Mouse (Mus musculus) ZHBTc4 (cell line): ENCODE results near the gene Lime1.

Experiments
- DNase-seq: peaks from one replicate; pipeline ENCODE4 v3.0.0-alpha.2; 2011; ENCODE audit warnings: low read depth, low spot score

The Lime1 gene

DNA sequence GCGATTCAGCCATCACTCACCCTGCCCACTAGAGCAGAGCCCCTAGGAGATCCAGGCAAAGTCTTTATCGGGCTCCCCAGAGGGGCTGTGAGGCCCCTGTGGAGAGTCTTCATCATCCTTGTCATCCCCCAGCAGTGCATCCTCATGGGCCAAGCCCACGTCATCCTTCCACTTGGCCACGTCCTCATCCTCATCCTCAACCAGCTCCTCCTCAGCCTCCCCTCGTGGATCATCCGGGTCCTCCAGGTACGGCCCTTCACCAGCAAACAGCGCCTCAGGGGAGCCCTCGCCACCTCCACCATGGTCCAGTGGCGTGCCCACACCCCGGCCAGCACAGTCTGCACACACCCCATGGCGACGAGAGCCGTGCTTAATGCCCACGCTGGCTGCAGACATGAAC is 11.1 kb downstream of the Lime1 start:
- no peak for DNase-seq

DNA sequence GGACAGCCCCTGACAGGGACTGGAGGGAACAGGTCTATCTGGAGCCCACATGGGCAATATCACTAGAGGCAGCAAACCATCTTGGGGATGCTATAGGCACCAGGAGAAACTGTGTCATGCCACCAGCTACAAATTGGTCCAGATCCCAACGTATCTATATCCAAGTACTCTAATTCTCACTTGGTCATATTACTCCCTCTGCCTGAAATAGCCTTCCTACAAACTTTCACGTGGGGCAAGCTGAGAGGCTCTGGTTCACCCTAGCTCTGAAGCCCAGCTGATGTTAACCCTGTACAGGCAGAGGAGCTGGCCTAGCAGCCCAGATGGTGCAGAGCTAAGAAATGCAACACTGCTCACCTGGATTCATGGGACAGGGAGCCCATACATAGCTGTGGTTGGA is 11.7 kb downstream of the Lime1 start:
- no peak for DNase-seq

DNA sequence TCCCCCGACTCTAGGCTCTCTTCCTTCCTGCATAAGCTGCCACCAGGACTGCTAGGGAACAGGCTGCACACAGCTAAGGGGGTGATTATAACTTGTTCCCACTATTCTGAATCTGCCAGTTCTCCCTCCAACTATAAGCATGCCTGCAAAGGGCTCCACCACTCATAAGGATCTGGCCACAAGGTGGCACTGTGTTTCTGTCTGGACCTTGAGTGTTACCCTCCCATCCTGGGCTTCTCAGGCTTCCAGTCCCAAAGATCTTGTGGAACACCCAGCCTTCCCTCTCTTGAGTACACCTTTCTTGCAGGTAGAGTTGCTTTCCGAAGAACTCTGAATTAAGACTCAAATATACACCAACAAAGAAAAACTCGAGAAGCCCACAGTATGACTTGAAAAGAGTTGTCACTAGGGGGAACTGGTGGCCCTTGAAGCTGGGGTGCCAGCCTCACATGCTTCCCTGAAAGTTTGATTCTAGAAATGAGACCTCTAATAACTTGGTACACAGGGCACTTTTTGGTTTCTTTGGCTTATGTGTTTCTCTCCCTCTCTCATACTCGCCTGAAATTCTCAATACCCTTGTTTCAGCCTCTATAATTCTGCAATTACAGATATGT is 12.8 kb downstream of the Lime1 start:
- peak; percentile 87 for DNase-seq

DNA sequence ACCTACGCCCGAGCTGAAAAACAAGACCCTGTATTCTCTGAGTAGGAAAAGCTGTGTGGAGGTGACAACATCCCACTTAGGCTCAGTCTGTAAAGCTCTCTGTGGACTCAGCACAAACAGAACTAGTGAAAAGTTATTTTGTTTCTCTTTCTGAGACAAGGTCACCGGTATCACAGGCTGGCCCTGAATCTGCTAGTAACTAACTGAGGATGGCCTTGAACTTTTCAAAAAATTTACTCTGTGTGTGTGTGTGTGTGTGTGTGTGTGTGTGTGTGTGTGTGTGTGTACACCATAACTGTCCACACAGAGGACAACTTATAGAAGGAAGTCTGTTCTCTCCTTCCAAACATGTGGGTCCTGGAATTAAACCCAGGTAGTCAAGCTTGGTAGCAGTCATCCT is 14.2 kb downstream of the Lime1 start:
- DNase-seq = no peak

DNA sequence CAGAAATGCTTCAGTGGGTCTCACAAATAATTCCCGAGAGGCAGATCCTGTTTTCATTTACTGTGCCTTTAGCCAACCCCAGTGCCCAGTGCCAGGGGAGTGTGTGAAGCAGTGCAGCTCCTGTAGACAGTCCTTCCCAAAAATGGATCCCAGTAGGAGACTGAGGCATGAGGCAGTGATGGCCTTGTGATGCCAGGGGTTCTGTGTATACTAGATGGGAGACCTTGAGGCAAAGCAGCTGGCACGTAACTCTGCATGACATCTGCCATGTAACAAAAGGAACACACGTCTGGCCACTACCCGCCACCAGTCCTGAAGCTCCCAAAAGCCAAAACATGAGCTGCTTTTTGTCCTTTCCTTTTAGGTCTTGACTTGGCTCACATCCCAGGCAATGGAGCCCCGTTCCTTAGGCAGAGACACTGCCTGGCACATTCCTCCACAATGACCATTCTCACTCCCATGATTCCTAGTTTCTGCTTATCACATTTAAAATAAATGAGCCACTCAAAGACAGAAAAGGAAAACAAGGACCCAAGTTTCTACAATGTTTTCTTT is 17.4 kb downstream of the Lime1 start:
- no peak for DNase-seq

DNA sequence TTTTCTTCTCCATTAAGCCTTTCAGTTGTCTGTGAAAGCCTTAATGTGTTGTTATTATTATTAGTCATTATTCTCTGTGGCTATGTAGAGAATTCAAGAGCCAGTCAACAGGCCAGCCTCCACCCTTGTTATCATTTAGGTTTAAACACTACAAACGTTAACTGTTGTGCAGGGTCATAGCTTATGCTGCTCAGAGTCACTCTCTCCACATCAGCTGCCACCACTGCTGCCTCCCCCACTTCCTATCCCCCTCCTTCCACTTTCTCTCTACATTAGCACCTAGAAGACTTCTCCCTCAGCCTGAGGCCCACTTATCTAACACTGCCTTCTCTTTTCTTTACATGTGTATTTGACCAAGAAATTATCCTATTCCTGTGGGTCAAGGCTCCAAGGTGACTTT is 21.6 kb downstream of the Lime1 start:
- DNase-seq = no peak

DNA sequence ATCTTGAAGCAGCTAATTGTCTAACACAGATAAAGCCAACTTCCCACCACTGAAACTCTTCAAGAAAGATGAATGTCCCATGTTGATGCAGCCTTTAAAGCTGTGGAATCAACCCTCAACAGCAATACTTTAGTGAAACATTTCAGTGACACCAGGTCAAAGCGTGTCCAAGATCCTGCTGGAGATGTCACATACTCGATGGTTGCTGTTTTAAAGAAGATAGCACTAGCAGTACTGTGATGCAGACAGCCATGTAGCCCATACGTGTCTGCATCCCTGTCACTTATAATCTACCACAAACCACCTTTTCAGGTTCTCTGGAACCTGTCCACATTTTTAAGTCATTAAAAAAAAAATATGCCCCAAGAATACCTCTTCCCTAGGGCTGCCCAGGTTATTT is 23.8 kb downstream of the Lime1 start:
- no peak for DNase-seq

DNA sequence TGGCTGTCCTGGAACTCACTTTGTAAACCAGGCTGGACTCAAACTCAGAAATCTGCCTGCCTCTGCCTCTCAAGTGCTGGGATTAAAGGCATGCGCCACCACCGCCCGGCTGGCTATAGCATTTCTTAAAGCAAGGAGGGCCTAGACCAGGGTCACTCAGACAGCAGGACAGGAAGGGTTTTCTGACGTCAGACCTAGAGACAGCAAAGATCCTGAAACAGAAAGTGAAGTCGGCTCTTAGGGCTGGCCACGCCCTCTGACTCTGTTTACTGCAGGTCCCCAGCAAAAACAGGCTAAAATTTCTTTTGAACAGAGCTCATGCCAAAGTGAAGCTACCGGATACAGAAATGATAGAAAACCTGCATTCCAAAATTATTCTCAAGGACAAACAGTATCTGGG is 29.8 kb downstream of the Lime1 start:
- no peak for DNase-seq

DNA sequence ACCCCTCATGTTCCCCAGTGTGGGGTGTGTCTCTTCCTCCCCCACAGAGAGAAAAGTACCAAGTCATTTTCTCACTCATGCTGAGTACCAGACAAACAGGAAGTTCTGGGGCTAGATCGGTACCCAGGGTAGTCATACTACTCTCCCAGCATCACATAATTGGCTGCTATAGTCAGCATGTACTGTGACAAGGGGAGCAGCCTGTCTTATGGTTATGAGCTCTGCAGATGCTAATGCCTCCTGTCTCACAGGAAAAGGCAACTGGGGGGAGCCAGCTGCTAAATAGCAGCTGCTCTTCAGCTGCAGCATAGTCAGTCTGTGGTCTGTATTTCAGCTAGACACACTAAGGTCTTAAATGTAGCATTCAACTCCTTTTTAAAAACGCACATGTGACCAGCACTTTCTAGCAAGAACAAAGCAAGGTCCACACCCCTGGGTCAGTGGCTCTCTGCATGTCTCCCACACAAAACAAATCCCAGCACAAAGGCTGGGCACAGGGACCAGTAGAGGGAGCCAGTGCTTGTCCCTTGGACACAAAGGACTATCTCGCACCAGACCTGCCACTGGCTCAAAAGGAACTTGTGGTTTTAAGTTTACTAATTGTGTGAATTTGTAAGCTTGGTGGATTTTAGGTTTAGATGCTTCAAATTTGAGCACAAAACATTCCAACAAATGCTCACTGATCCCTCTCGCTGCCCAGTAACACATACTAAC is 31.0 kb downstream of the Lime1 start:
- peak; percentile 64 for DNase-seq

DNA sequence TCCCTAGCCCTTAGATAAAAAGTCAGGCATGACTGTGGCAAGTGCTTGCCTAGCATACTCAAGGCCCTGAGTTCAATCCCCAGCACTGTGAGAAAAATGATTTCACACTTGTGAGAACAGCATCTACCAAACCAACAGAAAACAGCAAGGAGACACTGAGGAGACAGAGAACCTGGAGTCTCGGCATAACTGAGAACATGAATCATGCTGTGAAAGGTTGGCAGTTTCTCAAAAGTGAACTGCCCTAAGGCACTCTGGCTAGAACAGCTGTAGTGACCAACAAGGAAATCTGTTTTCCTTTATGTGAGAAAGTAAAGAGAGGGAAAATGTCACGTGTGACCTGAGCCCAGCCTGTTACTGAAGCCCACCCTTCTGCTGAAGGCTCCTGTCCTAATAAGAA is 33.3 kb downstream of the Lime1 start:
- no peak for DNase-seq

DNA sequence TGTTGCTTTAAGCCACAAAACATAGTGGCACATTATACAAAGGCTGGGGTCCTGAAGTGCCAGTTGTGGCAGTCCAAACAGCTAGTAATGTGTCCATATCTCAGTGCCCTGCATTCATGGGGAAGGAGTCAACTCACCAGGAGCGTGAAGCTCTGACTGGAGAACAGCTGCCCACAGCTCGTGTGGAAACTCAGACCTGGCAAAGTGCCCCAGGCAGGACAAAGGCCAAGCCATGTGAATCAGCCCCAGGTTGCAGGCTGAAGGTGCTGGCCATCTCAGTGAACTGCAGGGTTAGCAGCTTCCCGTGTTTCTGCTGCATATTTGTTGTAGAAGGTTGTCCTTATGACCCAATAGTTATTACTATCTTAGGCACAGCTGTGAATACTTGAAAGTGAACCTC is 36.1 kb downstream of the Lime1 start:
- no peak for DNase-seq

DNA sequence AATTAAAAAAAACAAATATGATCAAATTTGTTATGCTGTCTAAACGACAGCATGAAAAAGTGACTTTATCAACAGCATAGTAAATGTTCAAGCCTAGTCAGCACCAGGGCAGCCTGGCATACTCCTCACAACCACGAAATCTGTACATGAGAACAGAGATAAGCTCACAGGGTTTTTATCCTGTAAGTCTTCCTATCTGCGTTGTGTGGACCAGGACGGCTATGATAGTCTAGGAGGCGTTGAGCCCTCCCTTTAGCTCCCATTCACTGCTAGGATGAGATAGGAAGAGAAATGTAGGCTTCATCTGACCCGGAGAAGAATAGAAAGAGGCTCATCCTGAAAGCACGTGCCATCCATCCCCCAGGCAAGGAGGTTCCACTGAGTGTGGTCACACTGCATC is 39.5 kb downstream of the Lime1 start:
- DNase-seq = no peak

DNA sequence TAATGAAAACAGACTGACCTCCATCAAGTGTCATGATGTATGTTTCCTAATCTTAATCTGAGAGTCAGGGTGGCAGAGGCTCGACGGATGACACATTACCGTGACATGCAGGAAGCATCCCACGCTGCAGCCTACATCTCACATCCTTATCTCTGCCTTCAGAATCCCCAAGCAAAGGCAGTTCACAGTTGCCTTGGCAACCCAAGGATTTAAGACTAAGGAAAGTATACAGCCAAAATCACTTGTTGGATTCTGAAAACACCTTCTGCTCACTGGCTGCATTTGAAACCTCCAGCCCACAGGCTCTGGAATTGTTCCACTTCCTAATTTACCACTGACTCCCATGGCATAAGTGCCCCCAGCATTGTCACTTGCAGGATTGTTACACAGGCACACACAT is 40.5 kb downstream of the Lime1 start:
- DNase-seq = no peak

DNA sequence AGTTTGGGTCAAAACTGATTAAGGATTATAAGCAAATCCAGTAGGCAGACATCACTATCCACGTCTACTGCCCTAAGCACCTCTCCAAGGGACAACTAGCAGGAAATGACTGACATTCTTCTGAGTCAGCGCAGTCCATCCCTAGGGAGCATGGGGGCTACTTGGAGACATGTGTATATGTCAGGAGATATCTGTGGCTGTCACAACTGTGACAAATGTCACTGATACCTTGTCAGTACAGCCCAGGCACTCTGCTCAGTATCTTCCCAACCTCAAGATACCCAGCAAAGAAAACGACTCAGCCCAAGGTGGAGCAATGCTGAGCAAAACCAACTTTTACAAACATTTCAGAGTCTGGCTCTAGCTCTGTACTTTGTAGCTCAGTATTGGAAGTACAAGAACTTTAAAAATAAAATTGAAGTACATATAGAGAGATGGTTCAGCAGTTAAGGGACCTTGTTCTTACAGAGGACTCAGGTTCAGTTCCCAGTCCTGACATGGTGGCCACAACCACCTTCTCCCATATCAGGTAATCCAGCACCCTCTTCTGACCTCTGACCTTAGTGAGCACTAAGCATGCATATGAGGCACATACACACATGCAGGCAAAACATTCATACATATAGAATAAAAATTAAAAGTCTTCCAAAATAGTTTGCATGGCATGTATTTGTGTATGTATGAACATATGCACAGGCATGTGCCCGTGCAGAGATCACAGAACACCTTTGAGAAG is 41.2 kb downstream of the Lime1 start:
- DNase-seq = no peak

DNA sequence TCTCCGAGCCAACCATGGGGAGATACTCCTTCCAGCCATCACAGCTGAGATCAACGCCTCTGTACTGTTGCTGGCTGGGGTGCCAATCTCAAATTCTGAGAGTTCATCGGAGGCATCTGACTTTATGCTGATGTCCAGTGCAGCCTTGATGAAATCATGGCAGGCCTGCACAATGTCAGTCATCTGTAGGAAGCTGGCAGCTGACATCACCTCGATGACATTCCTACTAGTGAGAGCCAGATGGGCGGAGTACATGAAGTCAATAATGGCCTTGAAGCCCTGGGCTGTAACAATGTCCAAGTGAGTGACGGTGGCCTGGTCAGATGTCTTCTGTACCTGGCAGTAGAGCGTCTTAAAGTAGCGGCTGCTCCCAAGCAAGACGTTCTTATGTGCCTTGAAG is 44.0 kb downstream of the Lime1 start:
- DNase-seq = no peak
